12 mouse cellular contexts compared by ENCODE assay signal in genomic region chr16:11639936-11640335, GRCm38 (mm10).
DNase-seq lines count a peak whose midpoint lies in the region; ATAC-seq and TF ChIP-seq lines count a peak whose summit lies in the region.
"Had no signal": no experiment of that assay in that cellular context is flagged by ENCODE, and none has a peak within 500 bp of the region (broad histone marks: within the 10 kb centered on the region; RNA-seq: fewer than 3 reads in every experiment).

No protein-coding gene starts in this region.

- peak; percentile 32 for DNase-seq in cerebellum, adult 11-12 months
- DNase-seq in cerebellum, adult 11 months = no peak
- DNase-seq in hindbrain, postnatal 0 days (ENCODE audit: low spot score) = peak; percentile 47
- peak; percentile 64 to 77 for DNase-seq in layer of hippocampus, adult 18-20 months (ENCODE audit: low spot score in 2 of 2)
- peak; percentile 73 to 77 for DNase-seq in right cerebral cortex, postnatal 10 days (ENCODE audit: low spot score in 2 of 2)
- DNase-seq in kidney, postnatal 14 days = no peak
- no peak for DNase-seq in lung, postnatal 14 days
- DNase-seq: adrenal gland, postnatal 10 days had no signal

- H3K27ac ChIP-seq in hindbrain, postnatal 0 days = no peak overlapping the region
- no peak overlapping the region for H3K27ac ChIP-seq in hindbrain, embryonic 13.5 days
- H3K27ac ChIP-seq: hindbrain, embryonic 10.5 days; liver, embryonic 14.5 days had no signal

- H3K36me3 ChIP-seq in hindbrain, postnatal 0 days (ENCODE audit: insufficient read depth, low read length) = no peaks in the 10 kb centered on the region
- H3K36me3 ChIP-seq in hindbrain, embryonic 13.5 days = no peaks in the 10 kb centered on the region
- H3K36me3 ChIP-seq: hindbrain, embryonic 10.5 days had no signal

- H3K4me2 ChIP-seq in hindbrain, postnatal 0 days (ENCODE audit: low read depth, low read length) = no peak overlapping the region
- no peak overlapping the region for H3K4me2 ChIP-seq in hindbrain, embryonic 13.5 days
- H3K4me2 ChIP-seq: midbrain, embryonic 11.5 days had no signal

- 52% methylated on average over 8 of the region's 8 CpGs for WGBS in hindbrain, postnatal 0 days
- 91% methylated on average over 8 of the region's 8 CpGs for WGBS in hindbrain, embryonic 13.5 days

- H3K27me3 ChIP-seq in hindbrain, postnatal 0 days (ENCODE audit: insufficient read depth, low read length) = no peaks in the 10 kb centered on the region
- no peaks in the 10 kb centered on the region for H3K27me3 ChIP-seq in hindbrain, embryonic 13.5 days

- H3K9me3 ChIP-seq in hindbrain, postnatal 0 days (ENCODE audit: low read length) = no peaks in the 10 kb centered on the region
- no peaks in the 10 kb centered on the region for H3K9me3 ChIP-seq in hindbrain, embryonic 13.5 days
- H3K9me3 ChIP-seq: hindbrain, embryonic 10.5 days had no signal

- peaks cover 10% of the 10 kb centered on the region for H3K4me1 ChIP-seq in hindbrain, postnatal 0 days (ENCODE audit: insufficient read depth, low read length)
- peaks cover 29% of the 10 kb centered on the region for H3K4me1 ChIP-seq in hindbrain, embryonic 13.5 days (replicated peaks)

- TF ChIP-seq CTCF in hindbrain, postnatal 0 days (IDR thresholded peaks at IDR 0.05; ENCODE audit: low read depth) = no peak

- H3K9ac ChIP-seq in hindbrain, postnatal 0 days (replicated peaks; ENCODE audit: low read length) = no peak overlapping the region
- H3K9ac ChIP-seq in hindbrain, embryonic 13.5 days = no peak overlapping the region
- H3K9ac ChIP-seq: liver, embryonic 14.5 days had no signal

- no peak overlapping the region for H3K4me3 ChIP-seq in hindbrain, postnatal 0 days (ENCODE audit: low read length)
- H3K4me3 ChIP-seq in hindbrain, embryonic 13.5 days = no peak overlapping the region
- H3K4me3 ChIP-seq: hindbrain, embryonic 10.5 days had no signal

- ATAC-seq in hindbrain, postnatal 0 days = no peak
- ATAC-seq in hindbrain, embryonic 13.5 days (ENCODE audit: low FRiP score) = no peak

Comparison
In these comparisons a context has a peak if more than half of its experiments do, and no peak if none do; other contexts are left out.
1. DNase-seq: peak in cerebellum, adult 11-12 months (single experiment), hindbrain, postnatal 0 days (single experiment), layer of hippocampus, adult 18-20 months (2 of 2) and right cerebral cortex, postnatal 10 days (2 of 2); none in cerebellum, adult 11 months (single experiment), kidney, postnatal 14 days (single experiment) and lung, postnatal 14 days (single experiment).